Mouse (Mus musculus) fat pad, adult 2 months (tissue): ENCODE data around the gene Man2a1.

Source experiments
- DNase-seq: peaks from one replicate; pipeline ENCODE4 v3.0.0-alpha.2; 2011; ENCODE audit warnings: low read depth, low spot score; ENCODE audit errors: extremely low read depth

Gene Man2a1

GRCm38 (mm10) chr17:64802168-64802955 lies 201.8 kb downstream of the Man2a1 start:
- no peak for DNase-seq

GRCm38 (mm10) chr17:64802956-64803275 lies 202.4 kb downstream of the Man2a1 start:
- DNase-seq: no peak
